Mouse (Mus musculus): ENCODE measurements around the gene Efcab6. TPM values are rescaled to one million over a fixed set of nuclear protein-coding genes. Genes with fewer than 3 reads are reported as not detected.
"Not testable (repeated sequence)": the region's sequence is repeated elsewhere in the genome, so short reads cannot be mapped to it uniquely, and the experiment has no call there.

The Efcab6 gene
- 0.52 and 0.71 TPM in 2 replicates for polyA plus RNA-seq (2016; fragmentation: Nextera tagmentation; extraction: Ambion mirVana)

DNA sequence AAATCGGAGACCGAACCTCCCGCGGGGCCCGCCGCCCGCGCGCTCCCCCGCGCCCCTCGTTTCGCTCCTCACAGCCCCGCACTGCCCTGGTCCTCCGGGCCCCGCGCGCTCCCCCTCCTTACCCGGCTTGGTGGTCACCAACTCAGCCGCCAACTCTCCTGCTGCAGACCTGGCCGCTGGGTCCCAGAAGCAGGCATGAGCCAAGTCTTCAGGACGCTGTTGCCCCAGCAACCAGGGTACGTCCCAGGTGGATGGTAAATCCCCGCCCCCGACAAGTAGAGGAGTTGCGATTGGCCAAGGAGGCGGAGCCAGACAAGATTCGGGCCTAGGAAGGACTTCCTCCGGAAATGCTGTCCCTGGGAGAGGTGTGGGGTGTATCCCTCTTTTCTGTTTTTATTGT is at the start of gene Efcab6:
Efcab6 (minus strand) TSS at position 240 of the 400 bp plus-strand sequence.
- H3K27me3 ChIP-seq (replicated peaks; ENCODE audit: low read depth, poor library complexity, severe bottlenecking), result peaks cover 54% of the 10 kb centered on the region

GRCm38 (mm10) chr15:84113873-84114272 is 48.7 kb upstream of the Efcab6 start:
- Histone ChIP-seq H3K36me3 (replicated peaks) (no peaks in the 10 kb centered on the region), H3K27ac (replicated peaks) (no peak overlapping the region), H3K4me3 (no peak overlapping the region), H3K9me3 (peaks cover 4% of the 10 kb centered on the region; the same call in 1 of the 2 replicates), H3K4me1 (no peaks in the 10 kb centered on the region), H3K27me3 (replicated peaks; ENCODE audit: low read depth, poor library complexity, severe bottlenecking) (no peaks in the 10 kb centered on the region)
- no peak for DNase-seq (ENCODE audit: low spot score)
- 82% methylated on average over 6 of the region's 6 CpGs for WGBS

More for the DNA sequence above, at the start of gene Efcab6:
- H3K4me3 ChIP-seq, result peak within 1 kb of the TSS; percentile 57
- peaks cover 31% of the 10 kb centered on the region for H3K4me1 ChIP-seq
- H3K27ac ChIP-seq (replicated peaks), result no peak within 1 kb of the TSS
- peaks cover 4% of the 10 kb centered on the region for H3K9me3 ChIP-seq
- WGBS, result 3% methylated on average over 29 of the region's 29 CpGs
- no peaks in the 10 kb centered on the region for H3K36me3 ChIP-seq (replicated peaks)
- peak; percentile 69 for DNase-seq (ENCODE audit: low spot score)

- Histone ChIP-seq H3K27me3 (replicated peaks; ENCODE audit: low read depth, poor library complexity, severe bottlenecking) (peaks cover 45% of the 10 kb centered on the region), H3K4me1 (peaks cover 11% of the 10 kb centered on the region), H3K4me3 (no peak overlapping the region), H3K9me3 (no peaks in the 10 kb centered on the region), H3K36me3 (replicated peaks) (no peaks in the 10 kb centered on the region), H3K27ac (replicated peaks) (no peak overlapping the region)
- 7% methylated on average over 13 of the region's 13 CpGs for WGBS
- DNase-seq (ENCODE audit: low spot score), result peak; percentile 74
These were observed 43.7 kb upstream of the Efcab6 start for GRCm38 (mm10) chr15:84108899-84109298.

DNA sequence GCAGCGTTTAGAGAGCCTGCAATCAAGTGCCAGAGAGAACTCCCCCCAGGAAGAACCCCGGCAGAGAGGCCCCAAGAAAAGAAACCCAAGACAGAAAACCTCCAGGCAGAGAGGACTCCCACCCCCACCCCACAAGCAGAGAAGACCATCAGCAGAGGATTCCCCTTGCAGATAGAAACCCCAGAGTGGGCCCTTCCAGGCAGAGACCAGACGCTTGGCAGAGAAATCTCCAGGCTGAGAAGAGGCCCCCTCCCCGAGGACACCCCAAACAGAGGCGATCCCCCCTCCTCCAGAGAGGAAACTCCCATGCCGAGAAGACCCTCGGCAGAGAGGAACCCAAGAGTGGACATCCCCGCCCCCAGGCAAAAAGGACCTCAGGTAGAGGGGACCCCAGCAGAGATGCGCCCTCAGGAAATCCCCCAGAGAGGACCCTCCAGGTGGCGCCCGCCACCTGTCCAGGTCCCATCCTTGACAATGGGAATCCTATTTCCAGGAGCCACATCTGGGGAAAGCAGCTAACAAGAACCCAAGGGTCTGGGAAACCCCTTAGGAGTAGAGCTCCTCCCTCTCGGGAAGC is 40.8 kb upstream of the Efcab6 start:
- Histone ChIP-seq H3K4me1 (peaks cover 11% of the 10 kb centered on the region), H3K9me3 (no peaks in the 10 kb centered on the region), H3K27me3 (replicated peaks; ENCODE audit: low read depth, poor library complexity, severe bottlenecking) (peaks cover 56% of the 10 kb centered on the region), H3K4me3 (peak overlapping the region; percentile 71), H3K36me3 (replicated peaks) (no peaks in the 10 kb centered on the region), H3K27ac (replicated peaks) (no peak overlapping the region)
- 11% methylated on average over 12 of the region's 12 CpGs for WGBS
- no peak for DNase-seq (ENCODE audit: low spot score)

DNA sequence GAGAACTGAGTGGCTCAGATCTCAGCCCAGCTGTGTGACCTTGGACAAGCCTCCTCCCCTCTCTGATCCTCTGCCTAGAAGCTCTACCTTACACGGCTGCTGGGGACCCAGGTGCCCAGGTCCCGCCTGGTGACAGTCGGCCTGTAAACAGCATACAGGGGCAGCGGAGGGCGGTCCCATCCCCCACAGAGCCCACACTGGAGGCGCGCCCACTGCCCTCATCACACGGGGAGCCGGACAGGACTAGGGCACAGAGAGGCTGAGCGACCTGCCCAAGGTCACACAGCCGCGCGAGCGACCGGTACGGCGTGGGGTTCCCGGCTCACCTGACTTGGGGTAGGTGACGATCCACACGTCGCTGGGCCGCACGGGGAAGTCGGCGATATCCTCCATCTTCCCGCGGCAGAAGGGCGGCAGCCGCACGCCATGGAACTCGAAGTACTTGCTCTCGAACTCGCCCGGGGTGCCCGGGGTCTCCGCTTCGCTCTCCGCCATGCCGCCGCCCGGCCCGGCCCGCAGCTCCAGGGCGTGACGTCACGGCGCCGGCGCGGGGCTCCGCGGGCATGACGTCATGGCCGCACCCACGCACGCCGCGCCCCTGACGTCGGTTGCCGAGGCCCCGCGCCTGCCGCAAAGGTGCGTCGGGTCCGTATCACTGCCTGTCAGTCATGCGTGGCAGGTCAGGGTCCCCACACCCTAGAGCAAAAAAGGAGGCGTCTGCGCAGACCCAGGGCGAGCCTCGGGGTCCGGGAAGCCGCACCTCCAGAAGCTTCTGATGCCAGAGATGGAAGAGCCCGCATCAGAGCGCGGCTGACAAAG is 40.1 kb upstream of the Efcab6 start, which contains the start of gene Sult4a1:
Sult4a1 (minus strand) TSS at position 650 of the 819 bp plus-strand sequence.
- H3K4me1 ChIP-seq, result peaks cover 11% of the 10 kb centered on the region
- 2% methylated on average over 77 of the region's 77 CpGs for WGBS
- H3K27ac ChIP-seq (replicated peaks), result 0 out of 2 replicates have a peak within 1 kb of the TSS, but pooled peaks have one; percentile 32
- peak; percentile 56 for DNase-seq (ENCODE audit: low spot score)
- no peaks in the 10 kb centered on the region for H3K9me3 ChIP-seq
- H3K27me3 ChIP-seq (replicated peaks; ENCODE audit: low read depth, poor library complexity, severe bottlenecking), result peaks cover 56% of the 10 kb centered on the region
- peak within 1 kb of the TSS; percentile 71 for H3K4me3 ChIP-seq
- no peaks in the 10 kb centered on the region for H3K36me3 ChIP-seq (replicated peaks)

DNA sequence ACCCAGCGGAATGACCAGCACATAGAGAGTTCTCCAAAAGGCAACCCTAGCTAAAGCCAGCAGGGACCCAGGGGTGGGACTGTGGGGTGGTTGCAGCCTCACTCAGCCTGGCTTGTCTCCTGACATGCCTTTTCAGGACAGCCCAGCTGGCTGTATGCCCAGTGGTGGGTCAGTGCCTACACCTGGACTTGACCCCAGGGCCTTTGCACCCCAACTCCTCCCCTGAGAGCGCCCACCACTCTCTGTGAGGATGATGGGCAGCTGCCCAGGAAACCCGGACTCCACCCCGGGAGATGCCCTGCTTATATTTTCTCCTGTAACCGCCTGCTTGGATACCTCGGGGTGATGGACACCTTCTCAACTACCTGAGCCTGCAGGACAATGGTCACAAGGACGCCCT is 39.4 kb upstream of the Efcab6 start:
- DNase-seq (ENCODE audit: low spot score), result no peak
- Histone ChIP-seq H3K27ac (replicated peaks) (no peak overlapping the region), H3K9me3 (no peaks in the 10 kb centered on the region), H3K4me3 (peak overlapping the region; percentile 71), H3K36me3 (replicated peaks) (no peaks in the 10 kb centered on the region), H3K4me1 (peaks cover 11% of the 10 kb centered on the region), H3K27me3 (replicated peaks; ENCODE audit: low read depth, poor library complexity, severe bottlenecking) (peaks cover 56% of the 10 kb centered on the region)
- WGBS, result 76% methylated on average over 7 of the region's 7 CpGs

GRCm38 (mm10) chr15:84097536-84097935 is 32.4 kb upstream of the Efcab6 start:
- DNase-seq (ENCODE audit: low spot score); H3K9me3 ChIP-seq; H3K4me3 ChIP-seq; H3K27ac ChIP-seq (replicated peaks); H3K27me3 ChIP-seq (replicated peaks; ENCODE audit: low read depth, poor library complexity, severe bottlenecking); H3K4me1 ChIP-seq; H3K36me3 ChIP-seq (replicated peaks): not testable (repeated sequence)
- 84% methylated on average over 15 of the region's 15 CpGs for WGBS

DNA sequence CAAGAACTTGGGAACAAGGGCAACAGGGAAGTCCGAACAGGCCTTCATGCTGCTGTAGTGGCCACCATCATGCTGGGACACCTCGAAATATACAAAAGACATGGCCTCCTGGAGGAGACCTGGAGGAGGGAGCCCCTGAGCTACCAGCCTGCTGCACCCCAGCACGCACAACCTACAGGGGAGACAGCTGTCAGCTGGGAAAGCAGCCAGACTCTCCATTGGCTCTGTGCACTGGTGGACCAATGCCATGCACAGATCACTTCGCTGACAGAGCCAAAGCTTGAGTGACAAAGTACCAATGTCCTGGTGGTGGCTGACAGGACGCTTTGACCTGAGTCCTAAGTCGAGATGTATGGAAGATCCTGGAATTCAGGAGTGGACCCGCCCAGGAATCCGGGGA is 30.9 kb upstream of the Efcab6 start:
- Histone ChIP-seq H3K27ac (replicated peaks) (no peak overlapping the region), H3K4me1 (no peaks in the 10 kb centered on the region)

DNA sequence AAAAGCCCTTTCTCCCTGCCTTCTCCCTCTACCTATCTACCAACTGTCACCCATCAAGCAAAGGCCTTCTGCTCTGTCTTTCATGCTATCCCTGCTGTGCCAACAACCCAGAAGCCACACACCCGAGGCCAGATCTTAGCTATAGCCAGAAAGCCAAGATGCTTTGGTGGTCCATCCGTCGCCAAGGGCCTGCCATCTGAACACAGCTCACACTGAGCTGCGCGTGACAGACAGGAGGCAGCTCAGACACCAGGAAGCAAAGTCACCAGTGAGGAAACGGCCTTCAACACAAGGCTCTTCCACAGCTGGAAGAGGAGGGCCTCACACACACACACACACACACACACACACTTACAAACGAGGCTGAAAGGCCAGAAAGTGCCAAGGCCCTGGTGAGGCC is 29.7 kb upstream of the Efcab6 start:
- Histone ChIP-seq H3K4me1 (no peaks in the 10 kb centered on the region), H3K9me3 (no peaks in the 10 kb centered on the region), H3K27ac (replicated peaks) (no peak overlapping the region), H3K27me3 (replicated peaks; ENCODE audit: low read depth, poor library complexity, severe bottlenecking) (no peaks in the 10 kb centered on the region), H3K4me3 (no peak overlapping the region), H3K36me3 (replicated peaks) (no peaks in the 10 kb centered on the region)
- no peak for DNase-seq (ENCODE audit: low spot score)
- WGBS, result 72% methylated on average over 7 of the region's 7 CpGs

More for the DNA sequence above, 30.9 kb upstream of the Efcab6 start:
- Histone ChIP-seq H3K4me3 (no peak overlapping the region), H3K27me3 (replicated peaks; ENCODE audit: low read depth, poor library complexity, severe bottlenecking) (no peaks in the 10 kb centered on the region), H3K9me3 (no peaks in the 10 kb centered on the region), H3K36me3 (replicated peaks) (no peaks in the 10 kb centered on the region)
- WGBS, result 90% methylated on average over 8 of the region's 8 CpGs
- no peak for DNase-seq (ENCODE audit: low spot score)

DNA sequence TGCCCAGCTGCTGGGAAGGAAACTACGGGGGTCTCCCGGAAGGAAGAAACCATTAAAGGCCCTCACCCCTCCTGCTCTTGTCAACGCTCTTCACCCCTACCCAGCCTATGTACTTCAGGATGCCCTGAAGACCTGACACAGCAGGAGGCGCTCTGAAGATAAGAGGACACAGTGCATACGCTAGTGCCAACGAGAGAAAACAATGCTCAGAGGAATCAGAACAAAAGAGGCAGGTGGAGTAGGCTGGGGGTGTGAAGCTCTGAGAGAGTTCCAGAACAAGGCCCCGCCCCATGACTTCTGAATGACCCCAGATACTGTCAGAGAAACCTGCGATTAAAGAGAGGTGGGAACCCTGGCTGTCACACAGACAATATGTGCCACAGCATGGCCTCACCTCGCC is 21.6 kb upstream of the Efcab6 start:
- peaks cover 9% of the 10 kb centered on the region; the same call in 1 of the 2 replicates for H3K4me1 ChIP-seq
- WGBS, result 53% methylated on average over 9 of the region's 9 CpGs
- no peaks in the 10 kb centered on the region for H3K36me3 ChIP-seq (replicated peaks)
- H3K9me3 ChIP-seq, result no peaks in the 10 kb centered on the region
- no peak for DNase-seq (ENCODE audit: low spot score)
- no peak overlapping the region for H3K27ac ChIP-seq (replicated peaks)
- no peaks in the 10 kb centered on the region for H3K27me3 ChIP-seq (replicated peaks; ENCODE audit: low read depth, poor library complexity, severe bottlenecking)
- H3K4me3 ChIP-seq, result no peak overlapping the region

- Histone ChIP-seq H3K27me3 (replicated peaks; ENCODE audit: low read depth, poor library complexity, severe bottlenecking) (no peaks in the 10 kb centered on the region), H3K4me3 (no peak overlapping the region), H3K36me3 (replicated peaks) (no peaks in the 10 kb centered on the region), H3K9me3 (no peaks in the 10 kb centered on the region), H3K27ac (replicated peaks) (no peak overlapping the region), H3K4me1 (peaks cover 9% of the 10 kb centered on the region; the same call in 1 of the 2 replicates)
- peak; percentile 58 for DNase-seq (ENCODE audit: low spot score)
- 35% methylated on average over 12 of the region's 12 CpGs for WGBS
These were observed 21.2 kb upstream of the Efcab6 start for GRCm38 (mm10) chr15:84086364-84086763.

DNA sequence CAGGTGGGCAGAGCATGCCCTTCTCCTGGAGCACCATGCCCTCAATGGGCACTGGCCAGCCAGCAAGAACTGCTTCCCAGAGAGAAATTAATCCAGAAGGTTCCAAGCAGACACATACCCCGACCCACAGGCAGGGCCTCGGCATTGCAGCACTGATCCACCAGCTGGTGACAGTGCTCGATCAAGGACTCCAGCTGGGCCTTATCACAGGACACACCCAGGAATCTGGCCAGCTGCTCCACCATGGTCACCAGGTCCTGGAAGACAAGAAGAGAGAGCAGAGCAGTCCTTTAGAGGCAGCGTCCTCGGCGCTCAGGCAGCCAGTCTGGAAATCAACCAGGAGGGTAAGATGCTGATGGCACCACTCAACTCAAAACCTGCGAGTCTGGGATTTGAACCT is 14.9 kb upstream of the Efcab6 start:
- WGBS, result 74% methylated on average over 7 of the region's 7 CpGs
- H3K4me1 ChIP-seq, result peaks cover under 1% of the 10 kb centered on the region; the same call in 1 of the 2 replicates
- no peak for DNase-seq (ENCODE audit: low spot score)
- no peak overlapping the region for H3K4me3 ChIP-seq
- H3K36me3 ChIP-seq (replicated peaks), result no peaks in the 10 kb centered on the region
- H3K9me3 ChIP-seq, result no peaks in the 10 kb centered on the region
- peaks cover 16% of the 10 kb centered on the region for H3K27me3 ChIP-seq (replicated peaks; ENCODE audit: low read depth, poor library complexity, severe bottlenecking)
- no peak overlapping the region for H3K27ac ChIP-seq (replicated peaks)

DNA sequence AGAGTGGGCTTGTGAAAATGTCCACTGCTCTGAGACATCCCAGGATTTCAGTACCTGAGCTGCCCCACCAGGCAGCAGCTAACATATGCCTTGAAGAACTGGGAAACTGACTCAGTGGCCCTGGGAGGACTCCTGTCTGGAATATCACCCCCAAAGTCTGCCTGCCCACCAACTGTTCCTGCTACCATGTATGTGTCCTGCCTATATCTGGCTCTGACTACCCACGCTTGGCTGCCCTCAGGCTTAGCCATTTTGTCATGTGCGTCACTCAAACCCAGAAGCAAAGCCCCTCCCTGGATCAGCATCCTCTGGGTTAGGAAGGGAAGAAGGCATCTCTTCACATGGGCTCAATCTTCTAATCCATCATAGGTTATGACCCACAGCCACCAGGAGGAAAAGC is 14.3 kb upstream of the Efcab6 start:
- WGBS, result 82% methylated on average over 2 of the region's 2 CpGs
- Histone ChIP-seq H3K36me3 (replicated peaks) (no peaks in the 10 kb centered on the region), H3K4me3 (no peak overlapping the region), H3K27me3 (replicated peaks; ENCODE audit: low read depth, poor library complexity, severe bottlenecking) (peaks cover 22% of the 10 kb centered on the region), H3K4me1 (peaks cover 6% of the 10 kb centered on the region), H3K27ac (replicated peaks) (no peak overlapping the region), H3K9me3 (no peaks in the 10 kb centered on the region)
- no peak for DNase-seq (ENCODE audit: low spot score)
